Mouse (Mus musculus) gastrocnemius, adult 18-20 months (tissue): ENCODE measurements around the gene Inca1. TPM values are rescaled to one million over a fixed set of nuclear protein-coding genes. Genes with fewer than 3 reads are reported as not detected.

Experiments
- DNase-seq: peaks from one replicate; pipeline ENCODE4 v3.0.0; 2021; ENCODE audit warnings: low spot score
- long read RNA-seq, 2 experiments: library from polyadenylated mRNA; stranded (forward); transcript quantifications; one replicate each; pipeline ENCODE4 v2.0.0; 2021
- total RNA-seq, 2 experiments: library from RNA; stranded (reverse); gene quantifications; 2 replicates each; pipeline ENCODE4 v1.2.3; 2021

Gene Inca1
- total RNA-seq, result 1 to 10 TPM; 4.1 to 6.4 TPM
- long read RNA-seq, experiment 1, partial matches to known transcripts, result 0 of 4 reads
- long read RNA-seq, experiment 1, other reads (novel, unspliced or antisense), result 3 of 4 reads
- long read RNA-seq, experiment 2, partial matches to known transcripts, result 1 of 5 reads
- long read RNA-seq, experiment 2, other reads (novel, unspliced or antisense), result 3 of 5 reads

- peak; percentile 95 for DNase-seq
These were observed at the start of gene Inca1, which contains the start of gene Kif1c for GRCm38 (mm10) chr11:70699722-70700556. Inca1 (minus strand) TSS chr11:70700155. Kif1c (plus strand) TSS chr11:70700548.

- no peak for DNase-seq
These were observed 48.1 kb upstream of the Inca1 start for GRCm38 (mm10) chr11:70747876-70748545.

GRCm38 (mm10) chr11:70745636-70746035 lies 45.7 kb upstream of the Inca1 start:
- no peak for DNase-seq

- DNase-seq, result no peak
These were observed 42.9 kb upstream of the Inca1 start for GRCm38 (mm10) chr11:70742581-70743459.

GRCm38 (mm10) chr11:70742117-70742516 lies 42.2 kb upstream of the Inca1 start:
- no peak for DNase-seq

- DNase-seq, result no peak
These were observed 41.6 kb upstream of the Inca1 start for GRCm38 (mm10) chr11:70741603-70742002.

- no peak for DNase-seq
These were observed 37.8 kb upstream of the Inca1 start for GRCm38 (mm10) chr11:70737749-70738148.

- DNase-seq, result no peak
These were observed 33.3 kb upstream of the Inca1 start for GRCm38 (mm10) chr11:70733256-70733655.

- no peak for DNase-seq
These were observed 31.2 kb upstream of the Inca1 start for GRCm38 (mm10) chr11:70731178-70731577.

GRCm38 (mm10) chr11:70730427-70731038 lies 30.6 kb upstream of the Inca1 start:
- DNase-seq, result no peak

- DNase-seq, result no peak
These were observed 27.4 kb upstream of the Inca1 start for GRCm38 (mm10) chr11:70727385-70727784.

- DNase-seq, result no peak
These were observed 26.6 kb upstream of the Inca1 start for GRCm38 (mm10) chr11:70726585-70726984.

GRCm38 (mm10) chr11:70724706-70725105 lies 24.8 kb upstream of the Inca1 start:
- no peak for DNase-seq

GRCm38 (mm10) chr11:70721072-70721471 lies 21.1 kb upstream of the Inca1 start:
- no peak for DNase-seq

GRCm38 (mm10) chr11:70720567-70720966 lies 20.6 kb upstream of the Inca1 start:
- DNase-seq, result no peak

- DNase-seq, result no peak
These were observed 18.5 kb upstream of the Inca1 start for GRCm38 (mm10) chr11:70718481-70718880.

- DNase-seq, result no peak
These were observed 15.9 kb upstream of the Inca1 start for GRCm38 (mm10) chr11:70715832-70716231.

GRCm38 (mm10) chr11:70713222-70713621 lies 13.3 kb upstream of the Inca1 start:
- no peak for DNase-seq

- DNase-seq, result no peak
These were observed 11.1 kb upstream of the Inca1 start for GRCm38 (mm10) chr11:70711026-70711425.

GRCm38 (mm10) chr11:70706127-70706526 lies 6.2 kb upstream of the Inca1 start:
- DNase-seq, result no peak

- peak; percentile 90 for DNase-seq
These were observed 2.8 kb upstream of the Inca1 start for GRCm38 (mm10) chr11:70702781-70703180.
